Mouse (Mus musculus): ENCODE data around the gene Kif3b.

DNA sequence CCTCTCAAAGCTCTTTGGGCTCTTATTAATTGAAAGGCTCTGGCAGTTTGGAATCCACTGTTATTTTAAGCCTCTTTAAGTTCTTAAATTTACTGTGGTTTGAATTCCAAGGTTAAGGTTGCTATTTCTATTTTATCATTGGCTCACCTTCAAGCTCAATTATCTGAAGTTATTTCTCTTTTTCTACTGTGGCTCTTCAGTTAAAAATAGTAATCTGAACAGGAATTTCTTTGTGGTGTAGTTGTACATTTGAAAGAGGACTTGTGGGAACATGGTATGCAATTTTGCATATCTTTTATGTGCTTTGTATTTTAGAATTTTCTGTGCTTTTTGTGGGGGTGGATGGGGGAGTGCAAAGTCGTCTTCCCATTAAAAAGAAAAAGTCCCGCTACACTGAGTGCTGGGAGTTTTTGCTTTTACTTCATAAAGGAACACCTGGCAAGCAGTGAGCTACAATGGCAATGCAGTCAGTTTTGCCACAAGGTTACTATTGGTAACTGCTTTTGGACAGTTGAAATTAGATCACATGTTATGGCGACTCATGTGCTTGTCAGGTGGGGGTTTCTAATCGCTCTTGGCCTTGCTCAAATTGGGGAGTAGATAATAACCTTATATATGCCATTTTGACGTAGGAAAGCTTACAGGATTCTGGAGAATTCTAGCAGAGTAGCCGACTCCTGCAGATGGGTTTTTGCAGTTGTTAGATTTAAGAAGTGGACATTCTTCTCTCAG lies 57.1 kb downstream of the Kif3b start:
- no peak for TF ChIP-seq POLR2A (IDR thresholded peaks at IDR 0.05; ENCODE audit: control insufficient read depth, extremely low read depth, insufficient read depth, low read length, poor library complexity)
- TF ChIP-seq CTCF (IDR thresholded peaks at IDR 0.05; ENCODE audit: borderline replicate concordance, control insufficient read depth, extremely low read depth, insufficient read depth, low read length, poor library complexity) = no peak
